Mouse (Mus musculus): ENCODE measurements around the gene Aox1. TPM values are rescaled to one million over a fixed set of nuclear protein-coding genes. Genes with fewer than 3 reads are reported as not detected.

The Aox1 gene
- polyA plus RNA-seq, 1 experiment = 2.4 TPM

DNA sequence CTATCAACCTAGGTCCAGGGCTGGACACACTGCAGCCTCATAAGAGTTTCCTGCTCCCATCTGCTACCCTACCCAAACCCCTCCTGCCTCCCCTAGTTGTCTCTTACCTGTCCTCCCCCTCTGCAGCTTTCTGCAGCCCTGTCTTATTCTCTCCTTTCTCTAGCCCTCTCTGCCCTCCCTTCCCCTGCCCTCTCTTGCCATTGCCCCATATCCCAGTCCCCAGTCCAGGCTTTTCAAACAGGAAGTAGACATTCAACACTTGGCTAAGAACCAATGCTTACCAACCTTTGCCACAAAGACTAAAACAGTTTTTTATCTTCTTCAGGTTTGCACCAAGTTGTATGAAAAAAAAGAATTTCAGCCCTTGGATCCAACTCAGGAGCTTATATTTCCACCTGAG, 108.2 kb downstream of the Aox1 start:
- H3K4me2 ChIP-seq (ENCODE audit: low read depth) = no peak overlapping the region
- no peaks in the 10 kb centered on the region for H3K79me2 ChIP-seq (ENCODE audit: control insufficient read depth, insufficient read depth)
- H3ac ChIP-seq (ENCODE audit: control insufficient read depth, insufficient read length) = no peak overlapping the region

DNA sequence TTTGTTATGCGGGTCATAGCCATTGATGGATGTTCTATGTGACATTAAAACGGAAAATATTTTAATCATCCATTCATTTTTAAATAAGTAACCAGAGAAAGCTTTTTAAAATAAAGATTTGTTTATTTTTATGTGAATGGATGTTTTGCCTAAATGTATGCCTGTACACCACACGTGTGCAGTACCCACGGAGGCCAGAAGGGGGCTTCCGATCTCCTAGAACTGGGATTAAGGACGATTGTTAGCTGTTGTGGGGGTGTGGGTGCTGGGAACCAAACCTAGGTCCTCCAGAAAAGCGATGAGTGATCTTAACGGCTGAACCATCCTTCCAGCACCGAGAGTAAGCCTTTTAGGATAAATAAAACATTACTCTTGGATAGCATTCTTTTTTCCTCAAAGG, 109.3 kb downstream of the Aox1 start:
- H3K4me2 ChIP-seq (ENCODE audit: low read depth) = no peak overlapping the region
- no peaks in the 10 kb centered on the region for H3K27me3 ChIP-seq (ENCODE audit: control insufficient read depth, insufficient read depth, insufficient read length)
- H3K4me3 ChIP-seq = no peak overlapping the region
- no peaks in the 10 kb centered on the region for H3K79me2 ChIP-seq (ENCODE audit: control insufficient read depth, insufficient read depth)
- no peak for TF ChIP-seq TCF3 (IDR thresholded peaks at IDR 0.05; ENCODE audit: insufficient read length, low read depth)
- no peak for TF ChIP-seq POLR2AphosphoS2 (IDR thresholded peaks at IDR 0.05; ENCODE audit: insufficient read length, low read depth)
- TF ChIP-seq MYOD1 (IDR thresholded peaks at IDR 0.05; ENCODE audit: control insufficient read depth in 1 of 3, insufficient read length in 2 of 3, low read depth in 2 of 3) = no peak
- no peak for TF ChIP-seq REST (IDR thresholded peaks at IDR 0.05; ENCODE audit: insufficient read depth, insufficient read length)
- no peak for TF ChIP-seq E2F4 (IDR thresholded peaks at IDR 0.05; ENCODE audit: insufficient read depth)
- TF ChIP-seq MYOG (IDR thresholded peaks at IDR 0.05; ENCODE audit: control insufficient read depth in 1 of 3, insufficient read depth in 1 of 3, insufficient read length in 2 of 3, low read depth in 2 of 3) = no peak
- TF ChIP-seq USF1 (IDR thresholded peaks at IDR 0.05; ENCODE audit: low read depth) = no peak
- TF ChIP-seq POLR2A (IDR thresholded peaks at IDR 0.05; ENCODE audit: insufficient read length, low read depth) = no peak
- TF ChIP-seq SRF (IDR thresholded peaks at IDR 0.05; ENCODE audit: control insufficient read depth, insufficient read length, low read depth) = no peak
- TF ChIP-seq TCF12 (IDR thresholded peaks at IDR 0.05; ENCODE audit: insufficient read depth, poor library complexity, severe bottlenecking) = no peak
- no peak for TF ChIP-seq CEBPB (IDR thresholded peaks at IDR 0.05; ENCODE audit: insufficient read depth, poor library complexity, severe bottlenecking)
- no peak for TF ChIP-seq MAX (IDR thresholded peaks at IDR 0.05; ENCODE audit: low read depth)
- no peaks in the 10 kb centered on the region for H3K36me3 ChIP-seq (ENCODE audit: control insufficient read depth, insufficient read depth)
- no peak overlapping the region for H3ac ChIP-seq (ENCODE audit: control insufficient read depth, insufficient read length)

More for the DNA sequence above, 108.2 kb downstream of the Aox1 start:
- Histone ChIP-seq H3K36me3 (ENCODE audit: control insufficient read depth, insufficient read depth) (no peaks in the 10 kb centered on the region), H3K27me3 (ENCODE audit: control insufficient read depth, insufficient read depth, insufficient read length) (no peaks in the 10 kb centered on the region), H3K4me3 (no peak overlapping the region)
- TF ChIP-seq USF1 (IDR thresholded peaks at IDR 0.05; ENCODE audit: low read depth) (no peak), POLR2A (IDR thresholded peaks at IDR 0.05; ENCODE audit: insufficient read length, low read depth) (no peak), E2F4 (IDR thresholded peaks at IDR 0.05; ENCODE audit: insufficient read depth) (no peak), REST (IDR thresholded peaks at IDR 0.05; ENCODE audit: insufficient read depth, insufficient read length) (no peak), TCF3 (IDR thresholded peaks at IDR 0.05; ENCODE audit: insufficient read length, low read depth) (no peak)

DNA sequence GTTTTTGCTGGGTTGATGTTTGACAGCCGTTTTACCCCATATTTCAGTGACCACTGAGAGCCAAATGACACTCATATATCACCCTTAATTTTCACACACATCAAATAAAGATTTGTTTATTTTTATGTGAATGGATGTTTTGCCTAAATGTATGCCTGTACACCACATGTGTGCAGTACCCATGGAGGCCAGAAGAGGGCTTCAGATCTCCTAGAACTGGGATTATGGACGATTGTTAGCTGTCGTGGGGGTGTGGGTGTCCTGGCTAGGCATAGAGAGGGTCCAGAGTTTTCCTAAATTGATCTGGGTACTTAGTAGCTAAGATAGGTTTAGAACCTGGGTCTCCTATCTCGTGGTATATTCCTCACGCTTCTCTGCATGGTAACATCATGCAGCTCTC, 110.9 kb downstream of the Aox1 start:
- no peak overlapping the region for H3ac ChIP-seq (ENCODE audit: control insufficient read depth, insufficient read length)
- no peaks in the 10 kb centered on the region for H3K36me3 ChIP-seq (ENCODE audit: control insufficient read depth, insufficient read depth)
- TF ChIP-seq TCF12 (IDR thresholded peaks at IDR 0.05; ENCODE audit: insufficient read depth, poor library complexity, severe bottlenecking) (no peak), MAX (IDR thresholded peaks at IDR 0.05; ENCODE audit: low read depth) (no peak), MYOG (IDR thresholded peaks at IDR 0.05; ENCODE audit: control insufficient read depth in 1 of 3, insufficient read depth in 1 of 3, insufficient read length in 2 of 3, low read depth in 2 of 3) (no peak), POLR2A (IDR thresholded peaks at IDR 0.05; ENCODE audit: insufficient read length, low read depth) (no peak), POLR2AphosphoS2 (IDR thresholded peaks at IDR 0.05; ENCODE audit: insufficient read length, low read depth) (no peak), E2F4 (IDR thresholded peaks at IDR 0.05; ENCODE audit: insufficient read depth) (no peak), USF1 (IDR thresholded peaks at IDR 0.05; ENCODE audit: low read depth) (no peak), TCF3 (IDR thresholded peaks at IDR 0.05; ENCODE audit: insufficient read length, low read depth) (no peak), MYOD1 (IDR thresholded peaks at IDR 0.05; ENCODE audit: control insufficient read depth in 1 of 3, insufficient read length in 2 of 3, low read depth in 2 of 3) (no peak), CEBPB (IDR thresholded peaks at IDR 0.05; ENCODE audit: insufficient read depth, poor library complexity, severe bottlenecking) (no peak), REST (IDR thresholded peaks at IDR 0.05; ENCODE audit: insufficient read depth, insufficient read length) (no peak), SRF (IDR thresholded peaks at IDR 0.05; ENCODE audit: control insufficient read depth, insufficient read length, low read depth) (no peak)
- no peak overlapping the region for H3K4me3 ChIP-seq
- no peaks in the 10 kb centered on the region for H3K79me2 ChIP-seq (ENCODE audit: control insufficient read depth, insufficient read depth)
- no peak overlapping the region for H3K4me2 ChIP-seq (ENCODE audit: low read depth)
- no peaks in the 10 kb centered on the region for H3K27me3 ChIP-seq (ENCODE audit: control insufficient read depth, insufficient read depth, insufficient read length)

DNA sequence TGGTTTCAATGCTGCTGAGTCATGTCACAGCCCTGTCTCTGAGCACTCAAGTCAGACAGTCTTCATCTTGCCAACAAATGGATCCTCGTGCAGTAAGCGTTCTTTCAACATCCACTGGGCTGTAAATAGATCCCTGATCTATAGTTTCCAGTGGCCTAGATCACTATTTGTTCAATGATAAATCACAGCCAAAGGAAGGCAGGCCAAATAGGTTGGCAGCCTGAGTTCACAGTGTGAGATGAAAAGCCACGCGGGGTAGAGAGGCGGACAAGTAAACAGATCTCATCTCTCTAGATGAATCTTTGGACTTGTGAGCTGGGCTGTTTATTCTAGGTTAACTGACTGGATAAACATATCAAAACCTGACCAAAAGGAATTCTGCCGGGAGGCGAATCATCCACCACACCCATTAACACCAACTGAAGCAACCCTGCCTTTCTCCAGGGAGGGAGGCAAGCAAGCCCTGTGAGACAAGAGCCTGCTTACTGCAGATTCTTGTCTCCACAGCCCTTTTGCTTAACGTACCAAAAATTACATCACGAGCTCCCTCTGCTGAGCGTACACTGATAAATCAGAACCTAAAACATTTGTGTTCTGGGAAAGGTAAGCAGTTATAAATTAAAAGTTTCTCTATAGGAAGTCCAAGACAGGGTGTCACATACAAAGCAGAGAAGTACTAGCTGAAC, 114.8 kb downstream of the Aox1 start:
- Histone ChIP-seq H3K4me3 (no peak overlapping the region), H3K79me2 (ENCODE audit: control insufficient read depth, insufficient read depth) (no peaks in the 10 kb centered on the region), H3K27me3 (ENCODE audit: control insufficient read depth, insufficient read depth, insufficient read length) (no peaks in the 10 kb centered on the region), H3K36me3 (ENCODE audit: control insufficient read depth, insufficient read depth) (no peaks in the 10 kb centered on the region), H3ac (ENCODE audit: control insufficient read depth, insufficient read length) (no peak overlapping the region), H3K4me2 (ENCODE audit: low read depth) (no peak overlapping the region)
- no peak for TF ChIP-seq USF1 (IDR thresholded peaks at IDR 0.05; ENCODE audit: low read depth)
- no peak for TF ChIP-seq MYOG (IDR thresholded peaks at IDR 0.05; ENCODE audit: control insufficient read depth in 1 of 3, insufficient read depth in 1 of 3, insufficient read length in 2 of 3, low read depth in 2 of 3)
- TF ChIP-seq SRF (IDR thresholded peaks at IDR 0.05; ENCODE audit: control insufficient read depth, insufficient read length, low read depth) = no peak
- no peak for TF ChIP-seq TCF12 (IDR thresholded peaks at IDR 0.05; ENCODE audit: insufficient read depth, poor library complexity, severe bottlenecking)
- TF ChIP-seq CEBPB (IDR thresholded peaks at IDR 0.05; ENCODE audit: insufficient read depth, poor library complexity, severe bottlenecking) = no peak
- TF ChIP-seq MYOD1 (IDR thresholded peaks at IDR 0.05; ENCODE audit: control insufficient read depth in 1 of 3, insufficient read length in 2 of 3, low read depth in 2 of 3) = no peak
- no peak for TF ChIP-seq E2F4 (IDR thresholded peaks at IDR 0.05; ENCODE audit: insufficient read depth)
- no peak for TF ChIP-seq POLR2A (IDR thresholded peaks at IDR 0.05; ENCODE audit: insufficient read length, low read depth)
- no peak for TF ChIP-seq MAX (IDR thresholded peaks at IDR 0.05; ENCODE audit: low read depth)
- no peak for TF ChIP-seq REST (IDR thresholded peaks at IDR 0.05; ENCODE audit: insufficient read depth, insufficient read length)
- TF ChIP-seq POLR2AphosphoS2 (IDR thresholded peaks at IDR 0.05; ENCODE audit: insufficient read length, low read depth) = no peak
- TF ChIP-seq TCF3 (IDR thresholded peaks at IDR 0.05; ENCODE audit: insufficient read length, low read depth) = no peak

Measured in myocyte (in vitro differentiated cells).